Mouse (Mus musculus): ENCODE measurements at regions not wholly inside any gene's neighbourhood (a gene's known extent, or its start where the extent isn't known, plus 50 kb on each side); places are given as distances from the start of the nearest gene placed in this dataset.

- Histone ChIP-seq H3K27ac (replicated peaks) (no peak overlapping the region), H3K36me3 (replicated peaks) (no peaks in the 10 kb centered on the region), H3K9me3 (no peaks in the 10 kb centered on the region), H3K4me3 (no peak overlapping the region), H3K4me1 (no peaks in the 10 kb centered on the region), H3K27me3 (replicated peaks; ENCODE audit: low read depth, poor library complexity, severe bottlenecking) (no peaks in the 10 kb centered on the region)
- DNase-seq (ENCODE audit: low spot score) = no peak
- 85% methylated on average over 7 of the region's 7 CpGs for WGBS
These were observed 94.7 kb upstream of the Nampt start for GRCm38 (mm10) chr12:32724451-32725188.

DNA sequence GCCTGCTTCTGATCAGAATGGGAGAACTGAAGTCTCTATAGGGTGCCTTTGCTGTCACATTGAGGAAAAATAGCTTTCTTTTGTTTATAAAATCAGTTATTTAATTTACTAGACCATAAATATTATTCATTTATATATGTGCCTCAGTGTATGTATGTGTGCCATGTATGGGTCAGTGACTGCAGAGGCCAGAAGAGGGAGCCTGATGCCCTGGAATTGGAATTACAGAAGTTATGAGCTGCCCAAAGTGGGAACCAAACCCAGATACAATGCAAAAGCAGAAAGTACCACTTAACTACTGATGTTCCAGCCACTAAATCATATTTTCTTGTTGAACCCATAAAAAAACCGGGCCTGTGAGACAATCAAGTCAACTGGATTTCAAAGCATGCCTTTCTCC, 91.8 kb upstream of the Nampt start:
- 80% methylated on average over 1 of the region's 1 CpGs for WGBS
- Histone ChIP-seq H3K4me3 (no peak overlapping the region), H3K36me3 (replicated peaks) (no peaks in the 10 kb centered on the region), H3K27me3 (replicated peaks; ENCODE audit: low read depth, poor library complexity, severe bottlenecking) (no peaks in the 10 kb centered on the region), H3K27ac (replicated peaks) (no peak overlapping the region), H3K9me3 (no peaks in the 10 kb centered on the region), H3K4me1 (no peaks in the 10 kb centered on the region)
- no peak for DNase-seq (ENCODE audit: low spot score)

DNA sequence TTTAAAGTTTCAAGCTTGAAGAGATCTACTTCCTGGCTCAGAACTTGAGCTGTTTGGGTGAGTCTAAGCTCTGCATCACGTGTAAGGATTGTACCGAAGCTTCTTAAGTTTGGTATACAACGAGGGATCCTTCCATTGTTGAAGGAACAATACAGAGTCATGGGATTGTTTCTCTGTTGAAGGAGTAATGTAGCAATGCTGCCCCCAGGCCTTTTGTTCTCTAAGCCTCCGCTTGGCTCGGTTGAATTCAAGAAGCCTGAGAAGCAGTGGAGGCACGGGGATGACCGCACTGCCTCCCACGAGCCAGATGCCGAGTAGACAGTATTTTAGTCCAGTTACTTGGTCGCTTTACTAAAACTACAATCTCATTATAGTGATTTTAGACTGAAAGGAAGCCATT, 90.9 kb upstream of the Nampt start:
- H3K27ac ChIP-seq (replicated peaks) = no peak overlapping the region
- H3K9me3 ChIP-seq = no peaks in the 10 kb centered on the region
- 56% methylated on average over 10 of the region's 10 CpGs for WGBS
- no peaks in the 10 kb centered on the region for H3K4me1 ChIP-seq
- DNase-seq (ENCODE audit: low spot score) = no peak
- no peak overlapping the region for H3K4me3 ChIP-seq
- no peaks in the 10 kb centered on the region for H3K36me3 ChIP-seq (replicated peaks)
- no peaks in the 10 kb centered on the region for H3K27me3 ChIP-seq (replicated peaks; ENCODE audit: low read depth, poor library complexity, severe bottlenecking)

DNA sequence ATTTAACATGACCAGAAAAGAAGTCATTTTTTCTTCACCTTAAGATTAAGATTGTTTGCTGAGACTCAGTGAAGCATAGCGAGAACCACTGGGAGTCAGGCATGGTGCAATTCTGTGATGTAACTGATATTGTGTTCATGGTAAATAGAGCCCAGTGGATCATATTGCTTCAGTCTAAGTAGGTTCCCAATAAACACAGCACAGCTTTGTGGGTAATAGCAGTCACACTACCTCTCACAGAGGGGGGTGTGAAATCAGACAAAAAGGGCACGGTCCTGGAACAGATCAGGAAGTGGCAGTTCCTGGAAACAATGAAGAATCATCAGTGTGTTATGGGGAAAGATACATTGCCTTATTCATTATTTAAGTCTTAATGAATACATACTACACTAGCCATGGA, 84.1 kb upstream of the Nampt start:
- no peaks in the 10 kb centered on the region for H3K27me3 ChIP-seq (replicated peaks; ENCODE audit: low read depth, poor library complexity, severe bottlenecking)
- H3K27ac ChIP-seq (replicated peaks) = no peak overlapping the region
- H3K4me1 ChIP-seq = no peaks in the 10 kb centered on the region
- no peak for DNase-seq (ENCODE audit: low spot score)
- H3K36me3 ChIP-seq (replicated peaks) = no peaks in the 10 kb centered on the region
- no peak overlapping the region for H3K4me3 ChIP-seq
- WGBS = 73% methylated on average over 2 of the region's 2 CpGs
- H3K9me3 ChIP-seq = no peaks in the 10 kb centered on the region

GRCm38 (mm10) chr12:32741465-32741864, 77.9 kb upstream of the Nampt start:
- Histone ChIP-seq H3K27me3 (replicated peaks; ENCODE audit: low read depth, poor library complexity, severe bottlenecking) (no peaks in the 10 kb centered on the region), H3K4me1 (no peaks in the 10 kb centered on the region), H3K9me3 (no peaks in the 10 kb centered on the region), H3K36me3 (replicated peaks) (no peaks in the 10 kb centered on the region), H3K27ac (replicated peaks) (no peak overlapping the region), H3K4me3 (no peak overlapping the region)
- no peak for DNase-seq (ENCODE audit: low spot score)

GRCm38 (mm10) chr12:32757441-32758119, 61.8 kb upstream of the Nampt start:
- Histone ChIP-seq H3K4me1 (no peaks in the 10 kb centered on the region), H3K27ac (replicated peaks) (no peak overlapping the region), H3K36me3 (replicated peaks) (no peaks in the 10 kb centered on the region), H3K27me3 (replicated peaks; ENCODE audit: low read depth, poor library complexity, severe bottlenecking) (no peaks in the 10 kb centered on the region), H3K9me3 (no peaks in the 10 kb centered on the region), H3K4me3 (no peak overlapping the region)
- 91% methylated on average over 2 of the region's 2 CpGs for WGBS
- no peak for DNase-seq (ENCODE audit: low spot score)

DNA sequence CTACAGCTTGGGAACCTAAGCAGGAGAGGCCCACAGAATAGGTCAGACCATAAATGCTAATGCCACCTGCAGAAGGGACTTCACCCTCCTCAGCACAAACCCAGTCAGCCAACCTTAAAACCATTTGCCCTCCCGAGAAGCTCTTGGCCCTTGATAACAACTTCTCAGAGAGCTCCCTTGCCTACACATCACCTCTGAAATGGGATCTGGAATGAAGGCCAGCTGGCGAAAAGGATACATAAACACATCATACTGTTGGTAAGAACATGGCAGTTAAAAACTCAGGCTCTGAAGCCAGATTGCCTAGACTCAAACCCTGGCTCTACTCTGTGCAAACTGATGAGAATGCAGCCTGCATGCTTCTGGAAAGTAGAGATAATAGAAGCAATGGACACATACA, 61.2 kb upstream of the Nampt start:
- Histone ChIP-seq H3K36me3 (replicated peaks) (no peaks in the 10 kb centered on the region), H3K27ac (replicated peaks) (no peak overlapping the region), H3K27me3 (replicated peaks; ENCODE audit: low read depth, poor library complexity, severe bottlenecking) (no peaks in the 10 kb centered on the region), H3K9me3 (no peaks in the 10 kb centered on the region), H3K4me1 (no peaks in the 10 kb centered on the region), H3K4me3 (no peak overlapping the region)
- DNase-seq (ENCODE audit: low spot score) = no peak
- 88% methylated on average over 2 of the region's 2 CpGs for WGBS

DNA sequence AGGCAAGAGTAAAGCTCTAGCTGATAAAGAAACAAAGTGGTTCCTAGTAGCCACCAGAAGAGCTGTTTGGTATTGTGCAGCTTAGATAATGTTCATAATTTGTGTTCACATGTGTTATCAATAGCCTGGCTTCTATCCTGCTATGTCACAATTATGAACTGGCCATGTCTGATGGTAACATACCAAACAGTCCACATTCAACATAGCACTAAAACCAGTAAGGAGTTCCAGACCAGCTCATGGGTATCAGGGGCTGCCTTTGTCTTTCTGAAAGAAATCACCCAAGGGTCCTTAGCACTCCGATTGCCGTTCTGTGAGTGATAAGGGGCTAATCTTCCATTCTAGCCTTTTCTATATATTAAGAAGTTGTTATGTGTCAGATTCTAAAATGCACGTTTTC, 58.7 kb upstream of the Nampt start:
- DNase-seq (ENCODE audit: low spot score) = no peak
- Histone ChIP-seq H3K4me1 (no peaks in the 10 kb centered on the region), H3K27me3 (replicated peaks; ENCODE audit: low read depth, poor library complexity, severe bottlenecking) (no peaks in the 10 kb centered on the region), H3K27ac (replicated peaks) (no peak overlapping the region), H3K9me3 (no peaks in the 10 kb centered on the region), H3K36me3 (replicated peaks) (no peaks in the 10 kb centered on the region), H3K4me3 (no peak overlapping the region)
- 89% methylated on average over 3 of the region's 3 CpGs for WGBS

DNA sequence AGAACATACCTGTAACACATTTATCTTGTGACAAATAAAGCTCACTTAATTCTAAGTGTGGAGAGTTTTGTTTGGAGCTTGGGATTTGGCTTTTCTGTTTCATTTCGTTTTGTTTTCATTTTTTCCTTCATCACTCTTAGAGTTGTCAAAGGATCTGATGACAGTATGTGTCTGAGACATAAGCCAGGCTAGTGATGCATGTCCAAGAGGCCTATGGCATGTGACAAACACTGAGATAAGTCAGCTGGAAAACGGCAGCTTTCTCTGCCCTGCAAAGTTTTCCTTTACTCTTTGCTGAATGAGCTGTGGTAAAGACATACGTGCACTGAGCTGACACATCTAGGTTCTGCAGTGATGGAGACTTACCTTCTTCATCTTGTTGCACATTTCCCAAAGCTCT, 58.3 kb upstream of the Nampt start:
- H3K27ac ChIP-seq (replicated peaks) = no peak overlapping the region
- H3K27me3 ChIP-seq (replicated peaks; ENCODE audit: low read depth, poor library complexity, severe bottlenecking) = no peaks in the 10 kb centered on the region
- WGBS = 74% methylated on average over 3 of the region's 3 CpGs
- H3K9me3 ChIP-seq = no peaks in the 10 kb centered on the region
- no peak for DNase-seq (ENCODE audit: low spot score)
- no peaks in the 10 kb centered on the region for H3K36me3 ChIP-seq (replicated peaks)
- no peak overlapping the region for H3K4me3 ChIP-seq
- no peaks in the 10 kb centered on the region for H3K4me1 ChIP-seq

- no peaks in the 10 kb centered on the region for H3K36me3 ChIP-seq (replicated peaks)
- H3K4me1 ChIP-seq = no peaks in the 10 kb centered on the region
- WGBS = 90% methylated on average over 3 of the region's 3 CpGs
- no peak for DNase-seq (ENCODE audit: low spot score)
- no peaks in the 10 kb centered on the region for H3K27me3 ChIP-seq (replicated peaks; ENCODE audit: low read depth, poor library complexity, severe bottlenecking)
- H3K4me3 ChIP-seq = no peak overlapping the region
- H3K9me3 ChIP-seq = no peaks in the 10 kb centered on the region
- H3K27ac ChIP-seq (replicated peaks) = no peak overlapping the region
These were observed 55.1 kb upstream of the Nampt start for GRCm38 (mm10) chr12:32764271-32764670.

DNA sequence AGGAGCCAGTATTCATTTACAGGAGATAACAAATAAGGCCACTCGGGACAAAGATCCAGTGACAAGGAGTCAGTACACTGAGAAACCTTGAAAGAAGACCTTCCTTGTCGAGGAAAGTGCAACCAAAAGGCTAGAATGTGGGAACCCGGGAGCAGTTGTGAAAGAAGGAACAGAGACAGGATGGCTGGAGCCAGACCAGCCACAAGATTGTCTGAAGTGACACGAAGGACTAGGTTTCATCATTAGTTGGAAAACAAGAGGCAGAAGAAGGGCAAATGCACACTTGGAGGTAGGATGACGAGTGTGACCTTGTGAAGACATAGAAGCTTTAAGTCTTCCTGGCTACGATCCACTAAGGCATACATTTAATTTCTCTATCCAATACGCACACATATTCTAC, 54.6 kb upstream of the Nampt start:
- H3K36me3 ChIP-seq (replicated peaks) = no peaks in the 10 kb centered on the region

GRCm38 (mm10) chr12:32765861-32766260, 53.5 kb upstream of the Nampt start:
- Histone ChIP-seq H3K9me3 (no peaks in the 10 kb centered on the region), H3K27ac (replicated peaks) (no peak overlapping the region), H3K4me1 (no peaks in the 10 kb centered on the region), H3K27me3 (replicated peaks; ENCODE audit: low read depth, poor library complexity, severe bottlenecking) (no peaks in the 10 kb centered on the region), H3K4me3 (no peak overlapping the region), H3K36me3 (replicated peaks) (no peaks in the 10 kb centered on the region)
- no peak for DNase-seq (ENCODE audit: low spot score)

More for the DNA sequence above, 54.6 kb upstream of the Nampt start:
- 87% methylated on average over 7 of the region's 7 CpGs for WGBS
- no peak for DNase-seq (ENCODE audit: low spot score)
- Histone ChIP-seq H3K4me3 (no peak overlapping the region), H3K27me3 (replicated peaks; ENCODE audit: low read depth, poor library complexity, severe bottlenecking) (no peaks in the 10 kb centered on the region), H3K9me3 (no peaks in the 10 kb centered on the region), H3K4me1 (no peaks in the 10 kb centered on the region), H3K27ac (replicated peaks) (no peak overlapping the region)

- no peak for DNase-seq (ENCODE audit: low spot score)
- H3K4me1 ChIP-seq = no peaks in the 10 kb centered on the region
- no peak overlapping the region for H3K4me3 ChIP-seq
- no peak overlapping the region for H3K27ac ChIP-seq (replicated peaks)
- 85% methylated on average over 3 of the region's 3 CpGs for WGBS
- no peaks in the 10 kb centered on the region for H3K9me3 ChIP-seq
- no peaks in the 10 kb centered on the region for H3K27me3 ChIP-seq (replicated peaks; ENCODE audit: low read depth, poor library complexity, severe bottlenecking)
- no peaks in the 10 kb centered on the region for H3K36me3 ChIP-seq (replicated peaks)
These were observed 52.8 kb upstream of the Nampt start for GRCm38 (mm10) chr12:32766575-32766974.
